Mouse (Mus musculus) CD4-positive, CD25-positive, alpha-beta regulatory T cell, adult 2 months (primary cell): ENCODE results near the gene Kcnh6.
A peak's percentile ranks its signal among the peaks of the same experiment; 100 is the strongest.

ENCODE experiments used
- DNase-seq: peaks from one replicate; pipeline ENCODE4 v3.0.0-alpha.2; 2012; ENCODE audit warnings: low read depth, low spot score

The Kcnh6 gene

GRCm38 (mm10) chr11:106007821-106008220, at the start of gene Kcnh6:
Gene Kcnh6, plus strand, starts transcription at chr11:106008124.
- DNase-seq = peak; percentile 82

- no peak for DNase-seq
These were observed 49.4 kb upstream of the Kcnh6 start for GRCm38 (mm10) chr11:105958566-105958965.

GRCm38 (mm10) chr11:105959355-105959754, 48.6 kb upstream of the Kcnh6 start:
- peak; percentile 9 for DNase-seq

GRCm38 (mm10) chr11:105964691-105965090, 43.2 kb upstream of the Kcnh6 start:
- peak; percentile 18 for DNase-seq

- DNase-seq = no peak
These were observed 41.6 kb upstream of the Kcnh6 start for GRCm38 (mm10) chr11:105966288-105966687.

GRCm38 (mm10) chr11:105967741-105968574, 40.0 kb upstream of the Kcnh6 start, which contains the start of gene Ace:
Gene Ace, plus strand, starts transcription at chr11:105967945.
- DNase-seq = peak; percentile 14

GRCm38 (mm10) chr11:105968948-105969347, 39.0 kb upstream of the Kcnh6 start:
- DNase-seq = no peak

GRCm38 (mm10) chr11:105969516-105969915, 38.4 kb upstream of the Kcnh6 start:
- peak; percentile 50 for DNase-seq

- no peak for DNase-seq
These were observed 33.3 kb upstream of the Kcnh6 start for GRCm38 (mm10) chr11:105974593-105974992.

- no peak for DNase-seq
These were observed 32.9 kb upstream of the Kcnh6 start for GRCm38 (mm10) chr11:105975050-105975449.

GRCm38 (mm10) chr11:105975636-105976035, 32.3 kb upstream of the Kcnh6 start:
- DNase-seq = no peak

- DNase-seq = no peak
These were observed 29.7 kb upstream of the Kcnh6 start for GRCm38 (mm10) chr11:105978232-105978631.

GRCm38 (mm10) chr11:105978634-105979033, 29.3 kb upstream of the Kcnh6 start:
- DNase-seq = no peak

GRCm38 (mm10) chr11:105984452-105984851, 23.5 kb upstream of the Kcnh6 start:
- DNase-seq = no peak

- DNase-seq = no peak
These were observed 20.5 kb upstream of the Kcnh6 start for GRCm38 (mm10) chr11:105987446-105987845.

- no peak for DNase-seq
These were observed 18.5 kb upstream of the Kcnh6 start for GRCm38 (mm10) chr11:105989446-105989845.

- DNase-seq = no peak
These were observed 17.7 kb upstream of the Kcnh6 start for GRCm38 (mm10) chr11:105990231-105990630.

GRCm38 (mm10) chr11:105994375-105994774, 13.5 kb upstream of the Kcnh6 start, which contains the start of gene Ace3:
Gene Ace3, plus strand, starts transcription at chr11:105994675.
- no peak for DNase-seq

- no peak for DNase-seq
These were observed 7.9 kb upstream of the Kcnh6 start for GRCm38 (mm10) chr11:106000062-106000461.

GRCm38 (mm10) chr11:106001718-106002117, 6.2 kb upstream of the Kcnh6 start:
- DNase-seq = peak; percentile 72

GRCm38 (mm10) chr11:106004576-106004975, 3.3 kb upstream of the Kcnh6 start:
- DNase-seq = no peak

- DNase-seq = no peak
These were observed 2.0 kb upstream of the Kcnh6 start for GRCm38 (mm10) chr11:106005970-106006369.

GRCm38 (mm10) chr11:106012711-106013110, 4.8 kb downstream of the Kcnh6 start:
- no peak for DNase-seq
